Mouse (Mus musculus): ENCODE results near the gene Muc1. TPM values are rescaled to one million over a fixed set of nuclear protein-coding genes. Genes with fewer than 3 reads are reported as not detected.

Muc1 gene
- polyA plus RNA-seq, 1 experiment from 2014 or later = 212 TPM

GRCm38 (mm10) chr3:89268916-89269315 is 40.1 kb downstream of the Muc1 start:
- Histone ChIP-seq H3K9me3 (ENCODE audit: control insufficient read depth, low read length) (no peaks in the 10 kb centered on the region), H3K36me3 (ENCODE audit: control insufficient read depth, insufficient read depth, low read length) (peaks cover 9% of the 10 kb centered on the region), H3K9ac (ENCODE audit: low read length) (no peak overlapping the region; the same call in 1 of the 2 replicates), H3K4me3 (ENCODE audit: low read depth, low read length) (no peak overlapping the region), H3K4me1 (replicated peaks; ENCODE audit: control insufficient read depth, insufficient read depth) (peaks cover 12% of the 10 kb centered on the region), H3K27me3 (ENCODE audit: control insufficient read depth, insufficient read depth, low read length) (no peaks in the 10 kb centered on the region), H3K27ac (replicated peaks) (peak overlapping the region; percentile 82), H3K4me2 (replicated peaks; ENCODE audit: low read depth) (peak overlapping the region; percentile 69; the same call in 1 of the 2 replicates)
- TF ChIP-seq EP300 (optimal IDR thresholded peaks at IDR 0.05) (no peak), CTCF (IDR thresholded peaks at IDR 0.05; ENCODE audit: low read depth) (no peak)
- DNase-seq (ENCODE audit: low spot score) (no peak), ATAC-seq (ENCODE audit: low FRiP score, low TSS enrichment) (no peak)
- 76% methylated on average over 8 of the region's 8 CpGs for WGBS

GRCm38 (mm10) chr3:89270051-89270755 is 41.3 kb downstream of the Muc1 start, which contains the start of gene Slc50a1:
Slc50a1 (minus strand) TSS chr3:89270570.
- no peak for TF ChIP-seq EP300 (optimal IDR thresholded peaks at IDR 0.05)
- TF ChIP-seq CTCF (IDR thresholded peaks at IDR 0.05; ENCODE audit: low read depth) = peak; percentile 77
- H3K36me3 ChIP-seq (ENCODE audit: control insufficient read depth, insufficient read depth, low read length) = peaks cover 9% of the 10 kb centered on the region
- H3K4me2 ChIP-seq (replicated peaks; ENCODE audit: low read depth) = peak within 1 kb of the TSS; percentile 69
- peak within 1 kb of the TSS; percentile 82 for H3K27ac ChIP-seq (replicated peaks)
- H3K27me3 ChIP-seq (ENCODE audit: control insufficient read depth, insufficient read depth, low read length) = no peaks in the 10 kb centered on the region
- H3K9me3 ChIP-seq (ENCODE audit: control insufficient read depth, low read length) = no peaks in the 10 kb centered on the region
- 1% methylated on average over 39 of the region's 39 CpGs for WGBS
- DNase-seq (ENCODE audit: low spot score) = peak; percentile 88
- H3K4me1 ChIP-seq (replicated peaks; ENCODE audit: control insufficient read depth, insufficient read depth) = peaks cover 12% of the 10 kb centered on the region
- ATAC-seq (ENCODE audit: low FRiP score, low TSS enrichment) = peak; percentile 43
- peak within 1 kb of the TSS; percentile 63 for H3K9ac ChIP-seq (ENCODE audit: low read length)
- H3K4me3 ChIP-seq (ENCODE audit: low read depth, low read length) = peak within 1 kb of the TSS; percentile 51

- H3K4me2 ChIP-seq (replicated peaks; ENCODE audit: low read depth) = peak overlapping the region; percentile 69
- H3K27ac ChIP-seq (replicated peaks) = peak overlapping the region; percentile 82
- no peaks in the 10 kb centered on the region for H3K9me3 ChIP-seq (ENCODE audit: control insufficient read depth, low read length)
- TF ChIP-seq CTCF (IDR thresholded peaks at IDR 0.05; ENCODE audit: low read depth) (no peak), EP300 (optimal IDR thresholded peaks at IDR 0.05) (no peak)
- peak; percentile 56 for DNase-seq (ENCODE audit: low spot score)
- H3K27me3 ChIP-seq (ENCODE audit: control insufficient read depth, insufficient read depth, low read length) = no peaks in the 10 kb centered on the region
- peaks cover 12% of the 10 kb centered on the region for H3K4me1 ChIP-seq (replicated peaks; ENCODE audit: control insufficient read depth, insufficient read depth)
- H3K36me3 ChIP-seq (ENCODE audit: control insufficient read depth, insufficient read depth, low read length) = peaks cover 9% of the 10 kb centered on the region
- 45% methylated on average over 6 of the region's 6 CpGs for whole genome bisulfite sequencing
- H3K4me3 ChIP-seq (ENCODE audit: low read depth, low read length) = no peak overlapping the region
- peak; percentile 18; the same call in 1 of the 2 replicates for ATAC-seq (ENCODE audit: low FRiP score, low TSS enrichment)
- H3K9ac ChIP-seq (ENCODE audit: low read length) = peak overlapping the region; percentile 63; the same call in 1 of the 2 replicates
Observed at GRCm38 (mm10) chr3:89270891-89271290, 42.0 kb downstream of the Muc1 start.

- Histone ChIP-seq H3K4me1 (replicated peaks; ENCODE audit: control insufficient read depth, insufficient read depth) (peaks cover 12% of the 10 kb centered on the region), H3K9me3 (ENCODE audit: control insufficient read depth, low read length) (no peaks in the 10 kb centered on the region), H3K4me2 (replicated peaks; ENCODE audit: low read depth) (no peak overlapping the region), H3K27ac (replicated peaks) (no peak overlapping the region), H3K36me3 (ENCODE audit: control insufficient read depth, insufficient read depth, low read length) (peaks cover 9% of the 10 kb centered on the region), H3K27me3 (ENCODE audit: control insufficient read depth, insufficient read depth, low read length) (no peaks in the 10 kb centered on the region), H3K4me3 (ENCODE audit: low read depth, low read length) (no peak overlapping the region), H3K9ac (ENCODE audit: low read length) (no peak overlapping the region)
- TF ChIP-seq CTCF (IDR thresholded peaks at IDR 0.05; ENCODE audit: low read depth) (no peak), EP300 (optimal IDR thresholded peaks at IDR 0.05) (no peak)
- WGBS = 60% methylated on average over 6 of the region's 6 CpGs
- ATAC-seq (ENCODE audit: low FRiP score, low TSS enrichment) (no peak), DNase-seq (ENCODE audit: low spot score) (peak; percentile 38)
Observed at GRCm38 (mm10) chr3:89271760-89272159, 42.9 kb downstream of the Muc1 start.

GRCm38 (mm10) chr3:89276061-89276460 is 47.2 kb downstream of the Muc1 start:
- ATAC-seq (ENCODE audit: low FRiP score, low TSS enrichment) (no peak), DNase-seq (ENCODE audit: low spot score) (no peak)
- TF ChIP-seq CTCF (IDR thresholded peaks at IDR 0.05; ENCODE audit: low read depth) (no peak), EP300 (optimal IDR thresholded peaks at IDR 0.05) (no peak)
- H3K9ac ChIP-seq (ENCODE audit: low read length) = no peak overlapping the region
- H3K4me1 ChIP-seq (replicated peaks; ENCODE audit: control insufficient read depth, insufficient read depth) = peaks cover 9% of the 10 kb centered on the region; the same call in 1 of the 2 replicates
- no peak overlapping the region for H3K4me3 ChIP-seq (ENCODE audit: low read depth, low read length)
- WGBS = 91% methylated on average over 13 of the region's 13 CpGs
- no peak overlapping the region for H3K27ac ChIP-seq (replicated peaks)
- H3K36me3 ChIP-seq (ENCODE audit: control insufficient read depth, insufficient read depth, low read length) = peaks cover 9% of the 10 kb centered on the region
- peak overlapping the region; percentile 91 for H3K4me2 ChIP-seq (replicated peaks; ENCODE audit: low read depth)
- H3K27me3 ChIP-seq (ENCODE audit: control insufficient read depth, insufficient read depth, low read length) = no peaks in the 10 kb centered on the region
- H3K9me3 ChIP-seq (ENCODE audit: control insufficient read depth, low read length) = no peaks in the 10 kb centered on the region

Measured in stomach, postnatal 0 days (tissue).